Mouse (Mus musculus) liver, adult 2 months (tissue): ENCODE results near the gene Nrp1.

Experiments
- CTCF ChIP-seq: fragments of 200-500 bp; IDR thresholded peaks from 2 replicates; pipeline ENCODE4 v1.5.1; 2011; ENCODE audit warnings: low read depth, low read length, control low read depth
- POLR2A ChIP-seq: fragments of 200-500 bp; IDR thresholded peaks from 2 replicates; pipeline ENCODE4 v1.6.1; 2011; ENCODE audit warnings: low read length, control low read depth; ENCODE audit not compliant: insufficient read depth; ENCODE audit errors: extremely low read depth

GRCm38 (mm10) chr8:128544128-128544846 is 185.9 kb downstream of the Nrp1 start:
- TF ChIP-seq CTCF = no peak
- no peak for TF ChIP-seq POLR2A
